Mouse (Mus musculus) liver, adult 2 months (tissue): ENCODE results near the gene Twist2.

Source experiments
- CTCF ChIP-seq: fragments of 200-500 bp; IDR thresholded peaks from 2 replicates; pipeline ENCODE4 v1.5.1; 2011; ENCODE audit warnings: low read depth, low read length, control low read depth
- POLR2A ChIP-seq: fragments of 200-500 bp; IDR thresholded peaks from 2 replicates; pipeline ENCODE4 v1.6.1; 2011; ENCODE audit warnings: low read length, control low read depth; ENCODE audit not compliant: insufficient read depth; ENCODE audit errors: extremely low read depth

- TF ChIP-seq CTCF = no peak
- no peak for TF ChIP-seq POLR2A
Measured at GRCm38 (mm10) chr1:91801844-91802366, 644 bp downstream of the Twist2 start.
